Mouse (Mus musculus): ENCODE measurements around the gene Akap5. TPM values are rescaled to one million over a fixed set of nuclear protein-coding genes. Genes with fewer than 3 reads are reported as not detected.
A peak's percentile ranks its signal among the peaks of the same experiment; 100 is the strongest.

Gene Akap5
- polyA plus RNA-seq, 1 experiment from 2014 or later, result 4.5 TPM

DNA sequence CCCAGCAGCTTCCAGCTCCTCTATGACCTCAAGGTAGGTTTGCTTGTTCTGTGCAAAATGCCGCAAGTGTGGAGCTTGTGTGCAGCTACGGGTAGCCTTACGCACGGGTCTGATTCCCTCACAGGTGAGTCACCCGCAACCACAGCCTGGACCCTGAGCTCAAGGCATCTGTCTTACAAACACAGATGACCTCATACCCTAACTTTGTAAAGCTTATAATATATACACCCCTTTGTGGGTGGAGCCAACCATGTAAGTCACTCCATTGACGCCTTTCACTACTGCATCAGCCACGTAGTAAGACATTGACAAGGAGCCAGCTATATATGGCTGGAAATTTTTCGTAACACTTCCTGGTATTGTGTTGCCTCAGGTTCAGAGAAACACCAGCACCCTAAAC lies 12.7 kb upstream of the Akap5 start:
- Histone ChIP-seq H3K4me2 (no peak overlapping the region), H3K27ac (no peak overlapping the region), H3K9ac (no peak overlapping the region), H3K27me3 (no peaks in the 10 kb centered on the region), H3K4me3 (no peak overlapping the region), H3K36me3 (ENCODE audit: poor library complexity, severe bottlenecking) (peaks cover 53% of the 10 kb centered on the region), H3K4me1 (peaks cover 4% of the 10 kb centered on the region), H3K9me3 (replicated peaks) (no peaks in the 10 kb centered on the region)
- 93% methylated on average over 8 of the region's 8 CpGs for WGBS
- no peak for ATAC-seq

DNA sequence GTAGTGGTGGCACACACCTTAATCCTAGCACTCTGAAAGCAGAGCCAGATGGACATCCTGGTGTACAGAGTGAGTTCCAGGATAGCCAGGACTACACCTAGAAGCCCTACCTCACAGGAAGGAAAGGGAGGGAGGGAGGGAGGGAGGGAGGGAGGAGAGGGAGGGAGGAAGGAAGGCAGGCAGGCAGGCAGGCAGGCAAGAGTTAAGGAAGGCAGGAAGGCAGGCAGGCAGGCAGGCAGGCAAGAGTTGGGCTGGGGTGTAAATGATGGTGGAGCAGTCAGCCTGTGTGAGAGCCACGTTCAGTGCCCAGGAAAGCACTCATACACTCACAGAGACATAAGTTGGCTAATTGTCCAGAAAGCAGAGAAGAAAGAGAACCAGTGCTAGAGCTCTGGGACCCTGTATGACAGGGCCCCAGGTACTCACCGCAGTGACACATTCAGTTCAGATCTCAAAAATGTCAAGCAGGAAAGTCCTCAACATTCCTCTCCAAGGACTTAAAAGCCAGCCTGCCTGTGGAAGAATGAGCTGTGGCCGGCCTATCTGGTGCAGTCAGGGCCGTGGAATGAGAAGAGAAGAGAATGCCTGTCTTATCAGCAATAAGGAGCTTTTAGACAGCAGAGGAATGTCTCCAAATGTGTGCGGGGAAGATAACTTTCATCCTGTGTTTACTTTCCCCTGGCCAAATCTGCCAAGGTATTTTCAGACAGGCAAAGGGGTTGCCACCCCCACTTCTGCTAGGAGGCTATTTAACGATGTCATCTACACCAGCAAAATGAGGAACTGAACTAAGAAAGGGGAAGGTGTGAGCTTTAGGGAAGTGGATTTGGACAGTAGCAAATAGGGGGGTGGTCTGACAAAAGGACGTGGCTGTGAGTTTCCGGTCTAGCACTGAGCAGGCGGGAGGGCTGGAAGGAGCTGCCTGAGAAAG lies 6.1 kb upstream of the Akap5 start:
- Histone ChIP-seq H3K4me1 (no peaks in the 10 kb centered on the region), H3K27me3 (no peaks in the 10 kb centered on the region), H3K9ac (no peak overlapping the region), H3K4me2 (no peak overlapping the region), H3K4me3 (no peak overlapping the region), H3K36me3 (ENCODE audit: poor library complexity, severe bottlenecking) (peaks cover 52% of the 10 kb centered on the region), H3K9me3 (replicated peaks) (no peaks in the 10 kb centered on the region), H3K27ac (no peak overlapping the region)
- 76% methylated on average over 9 of the region's 9 CpGs for WGBS
- ATAC-seq, result no peak

DNA sequence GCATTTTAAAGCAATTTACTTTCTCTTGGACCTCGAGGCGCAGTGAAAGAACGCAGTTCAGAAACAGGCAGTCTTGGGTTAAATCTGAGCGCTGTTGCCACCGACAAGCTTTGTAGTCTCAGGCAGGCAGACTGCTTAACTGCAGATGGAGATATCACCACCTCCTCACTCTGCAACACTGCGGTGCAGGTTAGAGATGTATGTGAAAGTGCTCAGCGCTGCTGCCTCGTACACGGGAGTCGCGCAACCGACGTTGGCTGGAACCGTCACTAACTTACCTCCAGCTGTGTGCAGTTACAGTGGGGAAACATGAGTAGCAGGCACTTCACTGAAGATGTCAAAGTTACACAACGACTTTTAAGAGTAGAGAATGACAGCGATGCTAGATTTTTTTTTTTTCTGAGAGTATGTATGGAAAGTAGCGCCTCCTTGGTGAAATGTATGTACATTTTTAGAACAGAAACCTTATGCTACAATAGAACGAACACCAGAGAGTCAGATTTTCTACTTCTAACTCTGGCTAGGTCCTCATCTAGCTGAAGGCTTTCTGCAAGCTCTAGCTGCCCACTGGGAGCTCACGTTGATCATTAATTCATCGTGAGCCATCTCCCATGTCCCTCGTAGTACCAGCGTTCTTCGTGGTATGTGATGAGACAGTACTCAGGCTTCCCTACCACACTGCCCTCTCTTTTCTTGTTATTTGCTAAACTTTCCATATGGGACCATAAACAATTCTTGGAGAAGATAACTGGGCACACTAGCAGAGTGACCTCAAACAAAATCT lies 1.9 kb downstream of the Akap5 start:
- Histone ChIP-seq H3K4me2 (no peak overlapping the region), H3K27ac (no peak overlapping the region), H3K36me3 (ENCODE audit: poor library complexity, severe bottlenecking) (peaks cover 17% of the 10 kb centered on the region), H3K9me3 (replicated peaks) (no peaks in the 10 kb centered on the region), H3K4me1 (peaks cover 12% of the 10 kb centered on the region; the same call in 1 of the 2 replicates), H3K9ac (no peak overlapping the region), H3K4me3 (no peak overlapping the region), H3K27me3 (peaks cover 3% of the 10 kb centered on the region; the same call in 1 of the 2 replicates)
- WGBS, result 90% methylated on average over 23 of the region's 23 CpGs
- ATAC-seq, result no peak

DNA sequence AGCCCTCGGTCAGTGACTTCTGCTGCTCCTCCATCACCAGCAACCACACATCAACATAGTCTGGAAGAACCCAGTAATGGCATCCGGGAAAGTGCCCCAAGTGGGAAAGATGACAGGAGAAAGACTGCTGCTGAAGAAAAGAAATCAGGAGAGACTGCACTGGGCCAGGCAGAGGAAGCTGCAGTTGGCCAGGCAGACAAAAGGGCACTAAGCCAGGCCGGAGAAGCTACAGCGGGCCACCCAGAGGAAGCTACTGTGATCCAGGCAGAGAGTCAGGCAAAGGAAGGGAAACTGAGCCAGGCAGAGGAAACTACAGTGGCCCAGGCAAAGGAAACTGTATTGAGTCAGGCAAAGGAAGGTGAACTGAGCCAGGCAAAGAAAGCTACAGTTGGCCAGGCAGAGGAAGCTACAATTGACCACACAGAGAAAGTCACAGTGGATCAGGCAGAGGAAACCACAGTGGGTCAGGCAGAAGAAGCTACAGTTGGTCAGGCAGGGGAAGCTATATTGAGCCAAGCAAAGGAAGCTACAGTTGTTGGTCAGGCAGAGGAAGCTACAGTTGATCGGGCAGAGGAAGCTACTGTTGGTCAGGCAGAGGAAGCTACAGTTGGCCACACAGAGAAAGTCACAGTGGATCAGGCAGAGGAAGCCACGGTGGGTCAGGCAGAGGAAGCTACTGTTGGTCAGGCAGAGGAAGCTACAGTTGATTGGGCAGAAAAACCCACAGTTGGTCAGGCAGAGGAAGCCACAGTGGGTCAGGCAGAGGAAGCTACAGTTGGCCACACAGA lies 4.1 kb downstream of the Akap5 start:
- H3K27ac ChIP-seq, result no peak overlapping the region
- peaks cover 3% of the 10 kb centered on the region; the same call in 1 of the 2 replicates for H3K27me3 ChIP-seq
- 90% methylated on average over 6 of the region's 6 CpGs for WGBS
- H3K4me3 ChIP-seq, result no peak overlapping the region
- ATAC-seq, result no peak
- H3K4me2 ChIP-seq, result no peak overlapping the region
- peaks cover 17% of the 10 kb centered on the region for H3K36me3 ChIP-seq (ENCODE audit: poor library complexity, severe bottlenecking)
- no peaks in the 10 kb centered on the region for H3K9me3 ChIP-seq (replicated peaks)
- peaks cover 12% of the 10 kb centered on the region; the same call in 1 of the 2 replicates for H3K4me1 ChIP-seq
- H3K9ac ChIP-seq, result no peak overlapping the region

DNA sequence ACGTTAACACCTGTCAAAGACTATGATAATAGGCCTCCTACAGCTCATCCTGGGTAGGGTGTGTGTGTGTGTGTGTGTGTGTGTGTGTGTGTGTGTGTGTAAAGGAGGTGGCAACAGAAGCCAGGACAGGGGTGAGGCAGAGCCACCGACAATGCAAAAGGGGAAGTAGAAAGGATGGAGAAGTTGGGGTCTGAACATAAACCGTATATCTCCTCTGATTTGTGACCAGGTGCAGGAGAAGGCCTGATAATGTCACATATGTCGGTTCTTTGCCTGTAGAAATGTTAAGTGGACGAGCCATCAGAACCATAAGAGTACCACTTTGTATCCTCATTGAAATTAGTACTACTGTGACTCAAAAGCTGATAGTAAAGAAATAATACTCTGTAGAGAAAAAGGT lies 9.0 kb downstream of the Akap5 start:
- H3K4me3 ChIP-seq, result no peak overlapping the region
- no peaks in the 10 kb centered on the region for H3K9me3 ChIP-seq (replicated peaks)
- WGBS, result 92% methylated on average over 5 of the region's 5 CpGs
- no peaks in the 10 kb centered on the region for H3K4me1 ChIP-seq
- no peak for ATAC-seq
- peaks cover 6% of the 10 kb centered on the region; the same call in 1 of the 2 replicates for H3K36me3 ChIP-seq (ENCODE audit: poor library complexity, severe bottlenecking)
- no peak overlapping the region for H3K9ac ChIP-seq
- no peak overlapping the region for H3K27ac ChIP-seq
- no peaks in the 10 kb centered on the region for H3K27me3 ChIP-seq
- no peak overlapping the region for H3K4me2 ChIP-seq

DNA sequence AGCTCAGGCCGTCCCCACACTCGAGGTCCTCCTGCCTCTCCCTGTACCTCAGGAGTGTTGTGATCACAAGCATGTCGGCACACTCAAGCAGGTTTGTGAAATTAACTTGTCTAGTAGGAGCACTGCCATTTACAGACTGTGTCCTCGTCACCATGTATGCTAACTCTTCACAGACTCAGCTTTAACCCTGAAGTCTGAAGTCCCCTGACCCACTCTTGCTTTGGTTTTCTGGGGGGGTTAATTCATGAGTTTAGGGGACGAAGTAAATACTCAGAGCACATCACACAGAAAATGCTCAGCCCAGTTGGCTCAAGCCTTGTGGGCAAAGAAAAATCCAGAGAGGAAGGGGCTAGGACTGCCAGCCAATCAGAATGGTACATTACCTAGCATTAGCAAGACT lies 10.9 kb downstream of the Akap5 start:
- no peak for ATAC-seq
- WGBS, result 85% methylated on average over 5 of the region's 5 CpGs
- Histone ChIP-seq H3K27ac (no peak overlapping the region), H3K9me3 (replicated peaks) (no peaks in the 10 kb centered on the region), H3K4me2 (no peak overlapping the region), H3K9ac (no peak overlapping the region), H3K27me3 (no peaks in the 10 kb centered on the region), H3K4me3 (no peak overlapping the region), H3K4me1 (no peaks in the 10 kb centered on the region), H3K36me3 (ENCODE audit: poor library complexity, severe bottlenecking) (0 out of 2 replicates have a peak, but pooled peaks cover 2% of the 10 kb centered on the region)

DNA sequence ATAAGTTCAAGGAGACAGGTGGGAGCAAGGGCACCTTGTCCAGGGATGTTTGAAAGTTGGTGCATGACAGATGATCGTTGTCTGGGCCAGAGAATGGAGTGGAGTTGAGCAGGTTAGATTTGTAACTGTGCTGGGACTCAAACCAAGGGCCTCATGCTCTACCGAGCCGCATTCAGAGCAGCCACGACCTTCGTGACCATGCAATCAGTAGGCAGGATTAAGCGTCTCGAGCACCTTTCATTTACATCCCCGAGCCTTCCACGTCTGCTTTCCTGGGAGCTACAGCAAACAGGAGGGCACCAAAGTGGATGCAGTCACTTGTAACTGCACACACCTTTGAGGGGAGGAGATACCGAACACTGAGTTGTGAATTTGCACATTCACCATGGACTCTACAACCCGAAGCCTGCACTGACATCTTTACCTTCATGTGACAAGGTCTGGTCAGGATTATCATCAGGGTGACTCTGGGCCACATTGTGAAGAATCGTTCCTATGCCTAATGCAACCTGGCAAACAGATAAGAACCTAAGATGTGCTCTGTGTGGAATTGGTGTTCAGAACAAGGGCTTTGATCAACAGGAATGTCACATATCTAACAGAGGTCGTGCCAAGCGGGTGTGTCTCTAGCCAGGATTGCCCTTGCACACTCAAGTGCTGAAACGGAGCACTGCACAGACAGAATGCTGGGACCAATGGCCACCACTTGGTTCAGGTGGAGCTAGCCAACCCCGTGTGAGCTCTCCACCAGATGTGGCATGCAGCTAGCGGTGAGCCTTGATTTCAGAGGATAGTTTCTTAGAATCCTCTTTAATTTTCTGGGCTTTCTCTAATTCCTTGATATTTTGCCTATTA lies 11.6 kb downstream of the Akap5 start:
- ATAC-seq, result no peak
- Histone ChIP-seq H3K9ac (no peak overlapping the region), H3K9me3 (replicated peaks) (no peaks in the 10 kb centered on the region), H3K4me2 (no peak overlapping the region), H3K4me3 (no peak overlapping the region), H3K36me3 (ENCODE audit: poor library complexity, severe bottlenecking) (no peaks in the 10 kb centered on the region), H3K27me3 (no peaks in the 10 kb centered on the region), H3K4me1 (no peaks in the 10 kb centered on the region), H3K27ac (no peak overlapping the region)
- WGBS, result 85% methylated on average over 17 of the region's 17 CpGs

DNA sequence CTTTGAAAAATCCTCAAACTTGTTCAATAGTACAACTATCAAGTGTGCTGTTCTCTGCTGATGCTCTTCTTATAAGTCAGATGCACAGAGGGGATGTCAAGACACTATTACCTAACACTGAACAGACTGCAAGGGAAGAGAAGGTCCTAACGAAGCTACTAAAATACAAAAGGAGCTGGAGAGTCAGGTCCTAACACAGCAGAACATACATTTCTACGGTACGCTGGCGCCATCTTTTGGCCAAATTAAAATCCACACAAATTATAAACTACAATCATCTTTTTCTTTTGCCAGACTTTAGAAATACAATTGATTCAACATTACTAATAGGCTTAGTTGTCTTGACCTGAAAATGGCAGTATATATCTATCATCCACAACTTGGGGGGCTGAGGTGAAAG lies 16.4 kb downstream of the Akap5 start:
- WGBS, result 7% methylated on average over 4 of the region's 4 CpGs
- ATAC-seq, result 0 out of 2 replicates have a peak, but pooled peaks have one; percentile 66
- H3K27me3 ChIP-seq, result no peaks in the 10 kb centered on the region
- H3K27ac ChIP-seq, result no peak overlapping the region
- H3K4me1 ChIP-seq, result no peaks in the 10 kb centered on the region
- H3K9ac ChIP-seq, result no peak overlapping the region
- H3K4me3 ChIP-seq, result no peak overlapping the region
- peaks cover 11% of the 10 kb centered on the region; the same call in 1 of the 2 replicates for H3K36me3 ChIP-seq (ENCODE audit: poor library complexity, severe bottlenecking)
- no peaks in the 10 kb centered on the region for H3K9me3 ChIP-seq (replicated peaks)
- no peak overlapping the region for H3K4me2 ChIP-seq

DNA sequence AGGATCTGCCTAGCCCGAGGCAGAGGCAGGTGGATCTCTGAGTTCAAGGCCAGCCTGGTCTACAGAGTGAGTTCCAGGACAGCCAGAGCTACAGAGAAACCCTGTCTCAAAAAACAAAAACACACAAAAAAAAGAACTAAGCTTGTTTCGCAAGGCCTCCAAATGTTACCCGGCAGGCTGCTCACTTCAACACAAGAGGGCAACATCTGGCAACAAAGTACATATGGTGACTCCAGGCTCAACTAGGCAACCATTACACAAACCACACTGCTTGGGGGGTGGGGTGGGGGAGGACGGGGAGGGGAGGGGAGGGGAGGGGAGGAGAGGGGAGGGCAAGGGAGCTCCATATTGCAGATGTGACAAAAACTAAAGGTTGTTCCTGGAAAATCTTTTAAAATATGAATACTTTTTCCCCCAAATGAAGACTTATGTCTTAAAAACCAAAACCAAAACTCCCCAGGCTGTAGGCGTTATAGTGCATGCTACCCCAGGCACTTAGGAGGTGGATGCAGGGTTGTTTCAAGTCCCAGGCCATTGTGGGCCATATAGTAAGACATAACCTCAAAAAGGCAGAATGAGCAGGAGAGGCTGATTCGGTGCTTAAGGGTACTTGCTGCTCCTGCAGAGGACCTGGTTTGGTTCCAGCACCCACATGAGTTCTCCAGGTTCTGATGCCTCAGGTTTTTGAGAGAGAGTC lies 21.2 kb downstream of the Akap5 start:
- no peak overlapping the region for H3K27ac ChIP-seq
- no peak overlapping the region for H3K4me2 ChIP-seq
- H3K9me3 ChIP-seq (replicated peaks), result no peaks in the 10 kb centered on the region
- H3K9ac ChIP-seq, result no peak overlapping the region
- H3K4me1 ChIP-seq, result no peaks in the 10 kb centered on the region
- ATAC-seq, result no peak
- WGBS, result 88% methylated on average over 5 of the region's 6 CpGs
- no peak overlapping the region for H3K4me3 ChIP-seq
- H3K27me3 ChIP-seq, result no peaks in the 10 kb centered on the region
- H3K36me3 ChIP-seq (ENCODE audit: poor library complexity, severe bottlenecking), result peaks cover 50% of the 10 kb centered on the region

DNA sequence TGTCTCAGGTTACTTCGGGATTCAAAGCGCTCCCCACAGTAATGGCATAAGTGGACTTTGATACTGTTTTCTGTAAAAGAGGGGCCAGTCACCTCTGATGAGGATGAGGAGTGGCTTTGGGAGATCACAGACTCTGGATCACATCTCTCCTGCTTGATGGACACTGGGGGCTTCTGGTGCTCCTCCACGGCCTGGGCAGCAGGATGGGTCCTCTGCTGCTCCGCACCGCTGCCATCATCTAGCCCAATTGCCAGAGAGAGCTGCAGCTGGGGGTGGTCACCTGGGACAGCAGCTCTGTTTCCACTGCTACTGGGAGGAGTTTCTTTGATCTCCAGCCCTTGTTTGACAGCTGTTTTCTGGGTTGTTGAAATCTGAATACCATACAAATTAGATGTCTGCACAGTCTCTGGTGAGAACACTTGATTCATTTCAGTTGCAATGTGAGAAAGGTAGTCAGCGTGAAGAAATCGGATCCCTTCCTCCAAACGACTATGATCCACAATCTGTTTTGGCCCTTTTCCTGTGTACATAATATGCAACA lies 25.1 kb downstream of the Akap5 start:
- Histone ChIP-seq H3K27me3 (no peaks in the 10 kb centered on the region), H3K4me2 (no peak overlapping the region), H3K4me1 (no peaks in the 10 kb centered on the region), H3K9ac (no peak overlapping the region), H3K4me3 (no peak overlapping the region), H3K27ac (no peak overlapping the region), H3K9me3 (replicated peaks) (no peaks in the 10 kb centered on the region), H3K36me3 (ENCODE audit: poor library complexity, severe bottlenecking) (peaks cover 65% of the 10 kb centered on the region)
- no peak for ATAC-seq
- WGBS, result 85% methylated on average over 8 of the region's 8 CpGs
